Comparison of ENCODE assay signal across 25 mouse cellular contexts in genomic region chr11:57779824-57780223, GRCm38 (mm10). TPM values are rescaled to one million over a fixed set of nuclear protein-coding genes. Genes with fewer than 3 reads are reported as not detected.
A peak's percentile ranks its signal among the peaks of the same experiment; 100 is the strongest.
DNase-seq lines count a peak whose midpoint lies in the region; ATAC-seq and TF ChIP-seq lines count a peak whose summit lies in the region.
"Had no signal": no experiment of that assay in that cellular context is flagged by ENCODE, and none has a peak within 500 bp of the region (broad histone marks: within the 10 kb centered on the region; RNA-seq: fewer than 3 reads in every experiment).

No protein-coding gene starts in this region.

- H3K4me1 ChIP-seq in ES-Bruce4 (ENCODE audit: control insufficient read depth, insufficient read depth, low read length), result no peaks in the 10 kb centered on the region
- peaks cover 9% of the 10 kb centered on the region; the same call in 1 of the 2 replicates for H3K4me1 ChIP-seq in intestine, embryonic 15.5 days (replicated peaks)
- H3K4me1 ChIP-seq in limb, embryonic 11.5 days (ENCODE audit: control insufficient read depth, insufficient read depth, low read length), result peaks cover 18% of the 10 kb centered on the region
- H3K4me1 ChIP-seq in small intestine, adult 2 months (ENCODE audit: control insufficient read depth, insufficient read depth, insufficient read length, low read length), result peaks cover 4% of the 10 kb centered on the region
- H3K4me1 ChIP-seq in hindbrain, embryonic 10.5 days (replicated peaks), result peaks cover 31% of the 10 kb centered on the region
- H3K4me1 ChIP-seq: embryonic facial prominence, embryonic 12.5 days had no signal

- peak; percentile 74 for DNase-seq in limb, embryonic 11.5 days (ENCODE audit: low spot score)
- DNase-seq in left cerebral cortex, adult 8-10 months (ENCODE audit: low spot score in 2 of 2), result no peak
- DNase-seq in urinary bladder, postnatal 14 days (ENCODE audit: low spot score), result no peak
- no peak for DNase-seq in hindbrain, embryonic 10.5 days (ENCODE audit: low spot score)
- DNase-seq: adrenal gland, adult 8-10 months; adrenal gland, postnatal 36 days; cerebellum, adult 11-12 months; cerebellum, adult 9-10 months; cerebellum, postnatal 25 days; forebrain, postnatal 0 days; gastrocnemius, postnatal 36 days; heart, adult 11 months; heart, postnatal 36 days had no signal

- ATAC-seq in intestine, embryonic 15.5 days, result peak; percentile 85
- ATAC-seq in limb, embryonic 11.5 days (ENCODE audit: insufficient number of reproducible peaks, low FRiP score, low TSS enrichment, low read depth), result 0 out of 2 replicates have a peak, but pooled peaks have one; percentile 51
- ATAC-seq: forebrain, postnatal 0 days; hindbrain, embryonic 16.5 days had no signal

- H3K4me3 ChIP-seq in ES-Bruce4 (ENCODE audit: low read depth, low read length), result peak overlapping the region; percentile 36
- no peak overlapping the region for H3K4me3 ChIP-seq in intestine, embryonic 15.5 days (replicated peaks)
- no peak overlapping the region for H3K4me3 ChIP-seq in limb, embryonic 11.5 days (ENCODE audit: low read depth, low read length)
- H3K4me3 ChIP-seq in small intestine, adult 2 months (ENCODE audit: low read depth, low read length), result no peak overlapping the region
- no peak overlapping the region for H3K4me3 ChIP-seq in hindbrain, embryonic 10.5 days
- H3K4me3 ChIP-seq: embryonic facial prominence, embryonic 12.5 days; forebrain, embryonic 12.5 days; heart, embryonic 13.5 days; hindbrain, embryonic 12.5 days had no signal

- no peaks in the 10 kb centered on the region for H3K9me3 ChIP-seq in ES-Bruce4 (replicated peaks; ENCODE audit: control insufficient read depth, insufficient read depth, low read length, poor library complexity, severe bottlenecking)
- no peaks in the 10 kb centered on the region for H3K9me3 ChIP-seq in intestine, embryonic 15.5 days
- H3K9me3 ChIP-seq in limb, embryonic 11.5 days (ENCODE audit: control insufficient read depth, low read length), result no peaks in the 10 kb centered on the region
- H3K9me3 ChIP-seq in hindbrain, embryonic 10.5 days, result no peaks in the 10 kb centered on the region
- H3K9me3 ChIP-seq: embryonic facial prominence, embryonic 12.5 days; forebrain, embryonic 12.5 days; G1E; heart, embryonic 13.5 days; hindbrain, embryonic 12.5 days had no signal

- no peak for TF ChIP-seq CTCF in ES-Bruce4 (IDR thresholded peaks at IDR 0.05; ENCODE audit: low read depth, low read length)
- TF ChIP-seq CTCF in small intestine, adult 2 months (IDR thresholded peaks at IDR 0.05; ENCODE audit: extremely low read depth, insufficient read length, insufficient replicate concordance, low read depth, low read length), result no peak

- no peak for TF ChIP-seq EP300 in ES-Bruce4 (IDR thresholded peaks at IDR 0.05; ENCODE audit: insufficient read depth, low read depth, low read length)

- no peaks in the 10 kb centered on the region for H3K27me3 ChIP-seq in ES-Bruce4 (ENCODE audit: control insufficient read depth, insufficient read depth, low read length, poor library complexity, severe bottlenecking)
- H3K27me3 ChIP-seq in intestine, embryonic 15.5 days (replicated peaks), result no peaks in the 10 kb centered on the region
- 0 out of 2 replicates have a peak, but pooled peaks cover 2% of the 10 kb centered on the region for H3K27me3 ChIP-seq in limb, embryonic 11.5 days (ENCODE audit: control insufficient read depth, insufficient read depth, low read length)
- no peaks in the 10 kb centered on the region for H3K27me3 ChIP-seq in small intestine, adult 2 months (ENCODE audit: control insufficient read depth, insufficient read depth, low read length)
- peaks cover 19% of the 10 kb centered on the region for H3K27me3 ChIP-seq in hindbrain, embryonic 10.5 days (ENCODE audit: insufficient read depth, poor library complexity, severe bottlenecking)
- H3K27me3 ChIP-seq: embryonic facial prominence, embryonic 12.5 days; heart, embryonic 13.5 days had no signal

- H3K9ac ChIP-seq in ES-Bruce4 (ENCODE audit: low read depth, poor library complexity, severe bottlenecking), result 0 out of 2 replicates have a peak overlapping the region, but pooled peaks have one; percentile 1
- H3K9ac ChIP-seq in intestine, embryonic 15.5 days, result no peak overlapping the region
- H3K9ac ChIP-seq in limb, embryonic 11.5 days (ENCODE audit: low read length), result no peak overlapping the region
- H3K9ac ChIP-seq: embryonic facial prominence, embryonic 12.5 days; forebrain, embryonic 12.5 days; forebrain, postnatal 0 days; heart, embryonic 13.5 days; hindbrain, embryonic 12.5 days had no signal

- TF ChIP-seq POLR2A in ES-Bruce4 (IDR thresholded peaks at IDR 0.05; ENCODE audit: insufficient read depth, low read length), result no peak
- TF ChIP-seq POLR2A in small intestine, adult 2 months (IDR thresholded peaks at IDR 0.05; ENCODE audit: low read depth, low read length), result no peak

- WGBS in intestine, embryonic 15.5 days, result 50% methylated on average over 14 of the region's 14 CpGs
- 21% methylated on average over 14 of the region's 14 CpGs for WGBS in limb, embryonic 11.5 days
- WGBS in small intestine, adult 2 months, result 30% methylated on average over 14 of the region's 14 CpGs
- WGBS in hindbrain, embryonic 10.5 days, result 90% methylated on average over 14 of the region's 14 CpGs

- H3K36me3 ChIP-seq in ES-Bruce4 (ENCODE audit: control insufficient read depth, insufficient read depth, low read length, poor library complexity, severe bottlenecking), result no peaks in the 10 kb centered on the region
- H3K36me3 ChIP-seq in intestine, embryonic 15.5 days, result no peaks in the 10 kb centered on the region
- H3K36me3 ChIP-seq in limb, embryonic 11.5 days (ENCODE audit: control insufficient read depth, insufficient read depth, low read length), result no peaks in the 10 kb centered on the region; the same call in 1 of the 2 replicates
- H3K36me3 ChIP-seq in small intestine, adult 2 months (ENCODE audit: control insufficient read depth, insufficient read depth, low read length), result peaks cover 27% of the 10 kb centered on the region
- peaks cover 23% of the 10 kb centered on the region for H3K36me3 ChIP-seq in hindbrain, embryonic 10.5 days

- no peak overlapping the region for H3K4me2 ChIP-seq in intestine, embryonic 15.5 days (replicated peaks)
- no peak overlapping the region for H3K4me2 ChIP-seq in limb, embryonic 11.5 days (ENCODE audit: low read depth, severe bottlenecking)
- H3K4me2 ChIP-seq: embryonic facial prominence, embryonic 12.5 days; forebrain, embryonic 12.5 days; heart, embryonic 13.5 days; hindbrain, embryonic 12.5 days had no signal

- no peak overlapping the region for H3K27ac ChIP-seq in ES-Bruce4 (ENCODE audit: insufficient read depth, low read length)
- H3K27ac ChIP-seq in intestine, embryonic 15.5 days, result peak overlapping the region; percentile 79
- peak overlapping the region; percentile 23; the same call in 1 of the 2 replicates for H3K27ac ChIP-seq in limb, embryonic 11.5 days (replicated peaks; ENCODE audit: low read depth, low read length)
- H3K27ac ChIP-seq in small intestine, adult 2 months (ENCODE audit: insufficient read depth, low read depth, low read length), result peak overlapping the region; percentile 75
- no peak overlapping the region for H3K27ac ChIP-seq in hindbrain, embryonic 10.5 days
- H3K27ac ChIP-seq: embryonic facial prominence, embryonic 12.5 days; forebrain, embryonic 12.5 days; heart, embryonic 13.5 days; hindbrain, embryonic 12.5 days had no signal

RNA-seq across cellular contexts. Expression of gene Sap30l, which starts 21.6 kb away (rescaled TPM):
- 15.2 and 19.8 TPM in 2 replicates for polyA plus RNA-seq in ES-Bruce4 (2011; ENCODE audit: insufficient read depth, insufficient read length, low read depth, missing spikeins)
- polyA plus RNA-seq in intestine, embryonic 15.5 days (2015; fragmentation: Nextera tagmentation; extraction: Ambion mirVana), result 11.2 and 12.0 TPM in 2 replicates
- polyA plus RNA-seq in limb, embryonic 11.5 days (2014; fragmentation: Nextera tagmentation; extraction: Ambion mirVana), result 14.1 and 15.2 TPM in 2 replicates
- polyA plus RNA-seq in small intestine, adult 2 months (2012; rRNA removed), result 34.1 and 107 TPM in 2 replicates
- 10 to 100 TPM; 46.3 to 50.7 (median 49.6) TPM for total RNA-seq in left cerebral cortex, adult 8-10 months (2022)
- polyA plus RNA-seq in hindbrain, embryonic 10.5 days (2016; fragmentation: Nextera tagmentation; extraction: Ambion mirVana), result 8.8 and 12.7 TPM in 2 replicates

RNA-seq across cellular contexts. Expression of gene Hand1, which starts 52.8 kb away (rescaled TPM):
- 3.7 and 7.0 TPM in 2 replicates for polyA plus RNA-seq in ES-Bruce4 (2011; ENCODE audit: insufficient read depth, insufficient read length, low read depth, missing spikeins)
- polyA plus RNA-seq in intestine, embryonic 15.5 days (2015; fragmentation: Nextera tagmentation; extraction: Ambion mirVana), result 25.9 and 27.5 TPM in 2 replicates
- polyA plus RNA-seq in limb, embryonic 11.5 days (2014; fragmentation: Nextera tagmentation; extraction: Ambion mirVana), result 2.6 and 3.0 TPM in 2 replicates
- 4.6 and 10.1 TPM in 2 replicates for polyA plus RNA-seq in small intestine, adult 2 months (2012; rRNA removed)
- not detected for total RNA-seq in left cerebral cortex, adult 8-10 months (2022)
- 0.17 and 0.50 TPM in 2 replicates for polyA plus RNA-seq in hindbrain, embryonic 10.5 days (2016; fragmentation: Nextera tagmentation; extraction: Ambion mirVana)
- total RNA-seq: CH12.LX; forebrain, postnatal 0 days; G1E; gastrocnemius, adult 8-10 months; gastrocnemius, postnatal 36 days; heart, postnatal 36 days had no signal
- polyA plus RNA-seq: cortical plate, adult 2 months; forebrain, embryonic 12.5 days; forebrain, postnatal 0 days; G1E; hindbrain, embryonic 16.5 days had no signal

Comparison
In these comparisons a context has a peak if more than half of its experiments do, and no peak if none do; other contexts are left out.
1. H3K27ac ChIP-seq: peak in intestine, embryonic 15.5 days (single experiment), limb, embryonic 11.5 days (single experiment) and small intestine, adult 2 months (single experiment); none in ES-Bruce4 (single experiment) and hindbrain, embryonic 10.5 days (single experiment).